Mouse (Mus musculus) CH12.LX (cell line): ENCODE measurements around the gene Palm2. TPM values are rescaled to one million over a fixed set of nuclear protein-coding genes. Genes with fewer than 3 reads are reported as not detected.

ENCODE experiments used
- DNase-seq: peaks from one replicate; pipeline ENCODE4 v3.0.0-alpha.2; 2013; ENCODE audit errors: extremely low read depth
- H3K27ac ChIP-seq: 2 replicates; pipeline ENCODE4 v1.5.1; 2012; ENCODE audit warnings: low read depth, mild to moderate bottlenecking, control low read depth, moderate library complexity; ENCODE audit not compliant: insufficient read depth
- H3K27me3 ChIP-seq: replicated peaks from 2 replicates; pipeline ENCODE3; 2012; ENCODE audit warnings: inconsistent platforms
- H3K36me3 ChIP-seq, 2 experiments: replicated peaks in 1 of 2; 2 replicates each; pipeline versions ENCODE3 to v1.6.1; 2012; ENCODE audit warnings: inconsistent platforms in 1 of 2, low read length in 1 of 2, mild to moderate bottlenecking in 1 of 2, mixed read lengths in 1 of 2, moderate library complexity in 1 of 2; ENCODE audit not compliant: control insufficient read depth in 1 of 2, insufficient read depth in 1 of 2
- H3K4me1 ChIP-seq, 2 experiments: 2 replicates each; pipeline ENCODE4 v1.6.1; 2012; ENCODE audit warnings: inconsistent platforms in 1 of 2, moderate library complexity in 1 of 2; ENCODE audit not compliant: insufficient read depth in 2 of 2, control insufficient read depth in 1 of 2
- H3K4me2 ChIP-seq: 2 replicates; pipeline ENCODE4 v1.6.1; 2012; ENCODE audit warnings: low read depth, mild to moderate bottlenecking, control low read depth; ENCODE audit not compliant: poor library complexity, insufficient read depth, severe bottlenecking
- H3K4me3 ChIP-seq, 3 experiments: fragments of 150-350 bp in 1 of 3; sonication (generic) in 1 of 3; replicated peaks in 1 of 3; 2 replicates each; pipeline versions ENCODE3 to v1.5.1; 2011 to 2012; ENCODE audit warnings: low read depth in 2 of 3, low read length in 2 of 3, mild to moderate bottlenecking in 2 of 3, moderate library complexity in 2 of 3, control low read depth in 1 of 3, improper control_type of control experiment in 1 of 3, inconsistent platforms in 1 of 3, mixed read lengths in 1 of 3; ENCODE audit not compliant: poor library complexity in 1 of 3
- H3K79me2 ChIP-seq: replicated peaks from 2 replicates; pipeline ENCODE4 v1.6.1; 2012; ENCODE audit warnings: mild to moderate bottlenecking, moderate library complexity; ENCODE audit not compliant: control insufficient read depth, poor library complexity, insufficient read depth, severe bottlenecking; ENCODE audit errors: extremely low read depth
- H3K9ac ChIP-seq: 2 replicates; pipeline ENCODE4 v1.6.1; 2012; ENCODE audit warnings: low read depth, mild to moderate bottlenecking, control low read depth, moderate library complexity; ENCODE audit not compliant: insufficient read depth
- H3K9me3 ChIP-seq: replicated peaks from 2 replicates; pipeline ENCODE3; 2012; ENCODE audit warnings: low read length, inconsistent platforms, mixed read lengths
- BHLHE40 ChIP-seq: IDR thresholded peaks from 2 replicates; pipeline ENCODE4 v1.6.1; 2011; ENCODE audit warnings: mild to moderate bottlenecking, low read depth, low read length, improper control_type of control experiment
- CHD2 ChIP-seq: IDR thresholded peaks from 2 replicates; pipeline ENCODE4 v1.6.1; 2011; ENCODE audit warnings: low read length, improper control_type of control experiment
- E2F4 ChIP-seq: IDR thresholded peaks from 2 replicates; pipeline ENCODE4 v1.6.1; 2011; ENCODE audit warnings: low read depth, low read length, improper control_type of control experiment; ENCODE audit not compliant: insufficient replicate concordance
- EP300 ChIP-seq: IDR thresholded peaks from 2 replicates; pipeline ENCODE4 v1.6.1; 2011; ENCODE audit warnings: low read length, improper control_type of control experiment
- ETS1 ChIP-seq: conservative IDR thresholded peaks from 2 replicates; pipeline ENCODE4 v1.6.1; 2012; ENCODE audit warnings: low read depth, mild to moderate bottlenecking, inconsistent platforms, low read length, improper control_type of control experiment, moderate library complexity
- GABPA ChIP-seq: IDR thresholded peaks from 2 replicates; pipeline ENCODE4 v1.6.1; 2012; ENCODE audit warnings: low read depth, low read length, improper control_type of control experiment, inconsistent platforms; ENCODE audit not compliant: insufficient replicate concordance
- MAFK ChIP-seq: IDR thresholded peaks from 2 replicates; pipeline ENCODE4 v1.6.1; 2011; ENCODE audit warnings: low read length, improper control_type of control experiment; ENCODE audit not compliant: insufficient replicate concordance
- MEF2A ChIP-seq: IDR thresholded peaks from 2 replicates; pipeline ENCODE4 v1.6.1; 2014; ENCODE audit warnings: low read depth, mild to moderate bottlenecking, inconsistent platforms, low read length, improper control_type of control experiment, borderline replicate concordance
- NRF1 ChIP-seq: IDR thresholded peaks from 2 replicates; pipeline ENCODE4 v1.6.1; 2014; ENCODE audit warnings: low read depth, mild to moderate bottlenecking, inconsistent platforms, low read length, improper control_type of control experiment, moderate library complexity
- PAX5 ChIP-seq: IDR thresholded peaks from 2 replicates; pipeline ENCODE4 v1.6.1; 2012; ENCODE audit warnings: low read length, inconsistent platforms, mixed read lengths
- RAD21 ChIP-seq: IDR thresholded peaks from 2 replicates; pipeline ENCODE4 v1.6.1; 2011; ENCODE audit warnings: low read depth, mild to moderate bottlenecking, low read length, improper control_type of control experiment, moderate library complexity
- SIN3A ChIP-seq: IDR thresholded peaks from 2 replicates; pipeline ENCODE4 v1.6.1; 2012; ENCODE audit warnings: low read length, improper control_type of control experiment, inconsistent platforms
- TBP ChIP-seq: conservative IDR thresholded peaks from 2 replicates; pipeline ENCODE4 v1.6.1; 2011; ENCODE audit warnings: low read depth, low read length, improper control_type of control experiment
- TCF12 ChIP-seq: IDR thresholded peaks from 2 replicates; pipeline ENCODE4 v1.6.1; 2014; ENCODE audit warnings: low read depth, mild to moderate bottlenecking, inconsistent platforms, low read length, improper control_type of control experiment
- USF1 ChIP-seq: IDR thresholded peaks from 2 replicates; pipeline ENCODE4 v1.6.1; 2014; ENCODE audit warnings: low read depth, mild to moderate bottlenecking, inconsistent platforms, low read length, improper control_type of control experiment
- USF2 ChIP-seq: conservative IDR thresholded peaks from 2 replicates; pipeline ENCODE4 v1.6.1; 2011; ENCODE audit warnings: low read depth, low read length, improper control_type of control experiment
- ZC3H11A ChIP-seq: IDR thresholded peaks from 2 replicates; pipeline ENCODE4 v1.6.1; 2012; ENCODE audit warnings: low read depth, mild to moderate bottlenecking, inconsistent platforms, low read length, improper control_type of control experiment
- ZKSCAN1 ChIP-seq: IDR thresholded peaks from 2 replicates; pipeline ENCODE4 v1.6.1; 2012; ENCODE audit warnings: low read depth, inconsistent platforms, low read length, improper control_type of control experiment, borderline replicate concordance
- ZMIZ1 ChIP-seq: IDR thresholded peaks from 2 replicates; pipeline ENCODE4 v1.6.1; 2012; ENCODE audit warnings: low read depth, mild to moderate bottlenecking, inconsistent platforms, low read length, improper control_type of control experiment
- dilution Hi-C: fragments of 300-500 bp; cut with MboI; formaldehyde crosslinking; loops from 2 replicates; pipeline ENCODE4 v1.14.3; 2020; ENCODE audit warnings: low sequenced_read_pairs; ENCODE audit not compliant: extremely low pct_unique_long_range_greater_than_20kb, extremely low pct_ligation_motif_present
- in situ Hi-C: fragments of 300-500 bp; cut with MboI; formaldehyde crosslinking; loops from 3 replicates; pipeline ENCODE4 v1.14.3; 2019; ENCODE audit warnings: low sequenced_read_pairs, low pct_ligation_motif_present, low pct_unique_long_range_greater_than_20kb, mixed read lengths
- polyA plus RNA-seq: library from polyadenylated mRNA; unstranded; fragments of >175 nt; gene quantifications from 2 replicates; pipeline ENCODE4 v1.2.1, GENCODE M21; 2012; ENCODE audit warnings: low read depth; ENCODE audit not compliant: insufficient read length
- total RNA-seq, 2 experiments: library from RNA; depleted of rRNA; stranded (reverse); fragments of 300-350 nt in 1 of 2; fragments of >200 nt in 1 of 2; gene quantifications; 2 replicates each; pipeline ENCODE4 v1.2.3; 2012 to 2014

The Palm2 gene
- total and polyA plus RNA-seq, 3 experiments: not detected

DNA sequence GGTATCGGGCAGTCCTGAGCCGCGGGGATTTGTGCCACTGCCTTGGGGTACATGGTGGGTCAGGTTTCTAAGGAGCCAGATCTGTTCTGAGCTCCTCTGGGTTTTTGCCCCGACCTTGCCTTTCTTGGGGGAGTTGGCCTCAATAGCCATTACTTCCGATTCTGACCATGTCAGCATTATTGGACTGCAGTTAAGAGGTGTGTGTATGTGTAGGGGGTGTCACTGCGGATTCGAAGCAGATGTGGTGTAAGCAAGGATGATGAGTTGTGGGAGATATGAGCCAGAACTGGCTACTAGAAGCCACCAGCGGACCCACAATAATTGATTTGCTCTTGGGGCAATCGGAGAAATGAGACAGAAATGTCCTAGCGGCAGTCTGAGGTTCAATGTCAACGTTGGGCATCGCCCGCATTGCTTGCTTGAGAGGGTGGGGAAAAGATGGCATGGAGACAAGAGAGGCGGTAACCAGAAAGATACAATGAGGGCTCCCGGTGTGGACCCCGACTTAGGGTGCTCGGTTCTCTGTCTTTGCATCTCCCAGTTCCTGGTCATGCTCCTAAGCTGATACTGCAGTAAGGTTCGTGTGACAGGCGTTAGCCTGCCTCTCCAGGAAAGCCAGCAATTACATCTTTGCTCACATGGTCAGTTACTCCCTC, 786 bp downstream of the Palm2 start:
- no peaks in the 10 kb centered on the region for H3K79me2 ChIP-seq
- H3K4me3 ChIP-seq: no peak overlapping the region
- H3K36me3 ChIP-seq: no peaks in the 10 kb centered on the region
- dilution Hi-C loops (no loop called here), in situ Hi-C loops (no loop called here)
- peaks cover 47% of the 10 kb centered on the region for H3K27me3 ChIP-seq
- peak overlapping the region; percentile 82 for H3K4me2 ChIP-seq
- H3K9ac ChIP-seq: no peak overlapping the region
- H3K4me1 ChIP-seq: peaks cover 5 to 15% of the 10 kb centered on the region in 2 experiments; a peak in 2 of 4 replicates
- H3K9me3 ChIP-seq: no peaks in the 10 kb centered on the region
- no peak overlapping the region for H3K27ac ChIP-seq
- no peak for TF ChIP-seq BHLHE40
- no peak for TF ChIP-seq CHD2
- no peak for TF ChIP-seq TBP
- no peak for TF ChIP-seq USF2
- TF ChIP-seq TCF12: no peak
- TF ChIP-seq ZMIZ1: no peak
- no peak for TF ChIP-seq ETS1
- no peak for TF ChIP-seq ZC3H11A
- no peak for TF ChIP-seq ZKSCAN1
- no peak for TF ChIP-seq USF1
- no peak for TF ChIP-seq PAX5
- TF ChIP-seq GABPA: no peak
- TF ChIP-seq NRF1: no peak
- DNase-seq: no peak

DNA sequence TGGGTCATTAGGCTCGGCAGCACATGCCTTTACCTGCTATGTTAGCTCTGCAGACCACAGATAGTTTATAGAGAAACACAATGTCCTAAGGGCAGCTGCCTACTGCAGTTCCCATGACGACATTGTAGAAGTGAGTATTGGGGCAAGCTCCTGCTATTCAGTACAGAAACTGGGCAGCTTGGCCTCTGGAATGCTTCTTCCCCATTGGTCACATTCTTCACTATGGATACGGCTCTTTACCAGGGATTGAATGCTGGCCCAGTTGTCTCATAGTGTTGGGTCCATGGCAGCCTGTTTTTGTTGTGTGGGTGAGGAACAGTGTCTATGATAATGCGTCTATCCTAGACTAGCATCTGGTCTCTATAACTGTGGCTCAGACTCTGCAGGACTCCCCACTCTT, 2.2 kb downstream of the Palm2 start:
- H3K36me3 ChIP-seq: no peaks in the 10 kb centered on the region
- H3K79me2 ChIP-seq: no peaks in the 10 kb centered on the region
- no peak for DNase-seq
- H3K27ac ChIP-seq: no peak overlapping the region
- H3K27me3 ChIP-seq: peaks cover 41% of the 10 kb centered on the region
- H3K9ac ChIP-seq: no peak overlapping the region
- H3K4me3 ChIP-seq: no peak overlapping the region
- dilution Hi-C loops: no loop called here
- TF ChIP-seq MEF2A: no peak
- TF ChIP-seq EP300: no peak
- TF ChIP-seq E2F4: no peak
- no peak for TF ChIP-seq RAD21
- no peak for TF ChIP-seq MAFK
- TF ChIP-seq SIN3A: no peak
- no peak for TF ChIP-seq GABPA
- in situ Hi-C loops: no loop called here
- H3K9me3 ChIP-seq: no peaks in the 10 kb centered on the region
- H3K4me1 ChIP-seq: peaks cover 5 to 15% of the 10 kb centered on the region in 2 experiments; a peak in 2 of 4 replicates
- no peak overlapping the region for H3K4me2 ChIP-seq
